ENCODE assay signal across 12 mouse cellular contexts in genomic region chr17:62720740-62721450, GRCm38 (mm10).
DNase-seq lines count a peak whose midpoint lies in the region; ATAC-seq and TF ChIP-seq lines count a peak whose summit lies in the region.
"Had no signal": no experiment of that assay in that cellular context is flagged by ENCODE, and none has a peak within 500 bp of the region (broad histone marks: within the 10 kb centered on the region; RNA-seq: fewer than 3 reads in every experiment).

No protein-coding gene starts in this region.

- no peak overlapping the region for H3K27ac ChIP-seq in liver, embryonic 13.5 days
- no peak overlapping the region for H3K27ac ChIP-seq in liver, embryonic 11.5 days (ENCODE audit: low read depth, low read length)
- H3K27ac ChIP-seq in hindbrain, postnatal 0 days = no peak overlapping the region
- no peak overlapping the region for H3K27ac ChIP-seq in liver, postnatal 0 days (ENCODE audit: low read depth)
- H3K27ac ChIP-seq: liver, embryonic 12.5 days; midbrain, embryonic 12.5 days had no signal

- peak; percentile 16 to 51 for DNase-seq in frontal cortex, postnatal 36 days (ENCODE audit: low spot score in 2 of 2)
- no peak for DNase-seq in frontal cortex, postnatal 14 days (ENCODE audit: low spot score in 2 of 2)
- no peak for DNase-seq in liver, embryonic 13.5 days
- no peak for DNase-seq in liver, embryonic 11.5 days (ENCODE audit: low spot score)
- no peak for DNase-seq in hindbrain, postnatal 0 days (ENCODE audit: low spot score)
- peak; percentile 22 to 54 for DNase-seq in right cerebral cortex, postnatal 36 days (ENCODE audit: low spot score in 2 of 2)
- no peak for DNase-seq in liver, postnatal 0 days
- DNase-seq: kidney, adult 8-10 months had no signal

- H3K4me1 ChIP-seq in liver, embryonic 13.5 days (replicated peaks) = no peaks in the 10 kb centered on the region
- no peaks in the 10 kb centered on the region for H3K4me1 ChIP-seq in liver, embryonic 11.5 days (replicated peaks; ENCODE audit: control insufficient read depth, insufficient read depth, low read length)
- H3K4me1 ChIP-seq in hindbrain, postnatal 0 days (ENCODE audit: insufficient read depth, low read length) = no peaks in the 10 kb centered on the region
- H3K4me1 ChIP-seq in liver, postnatal 0 days (ENCODE audit: insufficient read depth) = no peaks in the 10 kb centered on the region
- H3K4me1 ChIP-seq: liver, embryonic 12.5 days had no signal

- H3K9ac ChIP-seq in liver, embryonic 13.5 days = no peak overlapping the region
- H3K9ac ChIP-seq in liver, embryonic 11.5 days (ENCODE audit: low read depth, low read length) = no peak overlapping the region
- H3K9ac ChIP-seq in hindbrain, postnatal 0 days (replicated peaks; ENCODE audit: low read length) = no peak overlapping the region
- no peak overlapping the region for H3K9ac ChIP-seq in liver, postnatal 0 days (replicated peaks)
- H3K9ac ChIP-seq: liver, embryonic 12.5 days; midbrain, embryonic 12.5 days had no signal

- no peak for TF ChIP-seq EP300 in liver, postnatal 0 days (IDR thresholded peaks at IDR 0.05; ENCODE audit: low read depth)

- H3K4me2 ChIP-seq in liver, embryonic 13.5 days = no peak overlapping the region
- H3K4me2 ChIP-seq in liver, embryonic 11.5 days = no peak overlapping the region
- no peak overlapping the region; the same call in 1 of the 2 replicates for H3K4me2 ChIP-seq in hindbrain, postnatal 0 days (ENCODE audit: low read depth, low read length)
- no peak overlapping the region for H3K4me2 ChIP-seq in liver, postnatal 0 days (ENCODE audit: low read depth, low read length)
- H3K4me2 ChIP-seq: liver, embryonic 12.5 days; midbrain, embryonic 12.5 days had no signal

- H3K36me3 ChIP-seq in liver, embryonic 13.5 days = no peaks in the 10 kb centered on the region
- H3K36me3 ChIP-seq in liver, embryonic 11.5 days (ENCODE audit: control insufficient read depth, insufficient read depth, low read length) = no peaks in the 10 kb centered on the region
- no peaks in the 10 kb centered on the region for H3K36me3 ChIP-seq in hindbrain, postnatal 0 days (ENCODE audit: insufficient read depth, low read length)
- no peaks in the 10 kb centered on the region for H3K36me3 ChIP-seq in liver, postnatal 0 days (replicated peaks; ENCODE audit: insufficient read depth, low read length)
- H3K36me3 ChIP-seq: liver, embryonic 12.5 days; midbrain, embryonic 12.5 days had no signal

- 0 out of 2 replicates have a peak, but pooled peaks have one; percentile 12 for ATAC-seq in liver, embryonic 13.5 days (ENCODE audit: low read depth)
- no peak for ATAC-seq in liver, embryonic 11.5 days (replicated peaks; ENCODE audit: low FRiP score)
- ATAC-seq in hindbrain, postnatal 0 days = 0 out of 2 replicates have a peak, but pooled peaks have one; percentile 22
- ATAC-seq in liver, postnatal 0 days = no peak
- ATAC-seq in megakaryocyte-erythroid progenitor cell, adult 5-6 weeks (replicated peaks; ENCODE audit: low FRiP score, low TSS enrichment, poor library complexity, severe bottlenecking) = no peak
- ATAC-seq: liver, embryonic 12.5 days; Patski had no signal

- no peaks in the 10 kb centered on the region for H3K9me3 ChIP-seq in liver, embryonic 13.5 days (replicated peaks)
- H3K9me3 ChIP-seq in liver, embryonic 11.5 days (ENCODE audit: control insufficient read depth, low read length) = no peaks in the 10 kb centered on the region
- no peaks in the 10 kb centered on the region for H3K9me3 ChIP-seq in hindbrain, postnatal 0 days (ENCODE audit: low read length)
- H3K9me3 ChIP-seq in liver, postnatal 0 days (ENCODE audit: low read length) = no peaks in the 10 kb centered on the region
- H3K9me3 ChIP-seq: liver, embryonic 12.5 days; midbrain, embryonic 12.5 days had no signal

- H3K27me3 ChIP-seq in liver, embryonic 13.5 days = no peaks in the 10 kb centered on the region
- no peaks in the 10 kb centered on the region for H3K27me3 ChIP-seq in liver, embryonic 11.5 days (replicated peaks; ENCODE audit: control insufficient read depth, insufficient read depth, low read length)
- H3K27me3 ChIP-seq in hindbrain, postnatal 0 days (ENCODE audit: insufficient read depth, low read length) = no peaks in the 10 kb centered on the region
- H3K27me3 ChIP-seq in liver, postnatal 0 days (ENCODE audit: insufficient read depth, low read length) = no peaks in the 10 kb centered on the region
- H3K27me3 ChIP-seq: liver, embryonic 12.5 days; midbrain, embryonic 12.5 days; Patski had no signal

- TF ChIP-seq CTCF in hindbrain, postnatal 0 days (IDR thresholded peaks at IDR 0.05; ENCODE audit: low read depth) = no peak
- TF ChIP-seq CTCF in liver, postnatal 0 days (IDR thresholded peaks at IDR 0.05; ENCODE audit: low read depth) = no peak

- 69% methylated on average over 20 of the region's 20 CpGs for WGBS in liver, embryonic 13.5 days (ENCODE audit: insufficient replicate concordance)
- 70% methylated on average over 20 of the region's 20 CpGs for WGBS in liver, embryonic 11.5 days
- WGBS in hindbrain, postnatal 0 days = 70% methylated on average over 20 of the region's 20 CpGs
- 71% methylated on average over 20 of the region's 20 CpGs for WGBS in liver, postnatal 0 days (ENCODE audit: insufficient replicate concordance)

- no peak overlapping the region for H3K4me3 ChIP-seq in liver, embryonic 13.5 days (replicated peaks)
- H3K4me3 ChIP-seq in liver, embryonic 11.5 days (ENCODE audit: low read depth, low read length) = no peak overlapping the region
- H3K4me3 ChIP-seq in hindbrain, postnatal 0 days (ENCODE audit: low read length) = no peak overlapping the region
- no peak overlapping the region for H3K4me3 ChIP-seq in liver, postnatal 0 days (ENCODE audit: low read depth, low read length)
- H3K4me3 ChIP-seq: liver, embryonic 12.5 days; midbrain, embryonic 12.5 days had no signal

Comparison
In these comparisons a context has a peak if more than half of its experiments do, and no peak if none do; other contexts are left out.
1. DNase-seq: peak in frontal cortex, postnatal 36 days (2 of 2) and right cerebral cortex, postnatal 36 days (2 of 2); none in frontal cortex, postnatal 14 days (0 of 2), liver, embryonic 13.5 days (single experiment), liver, embryonic 11.5 days (single experiment), hindbrain, postnatal 0 days (single experiment) and liver, postnatal 0 days (single experiment).
2. ATAC-seq: peak in liver, embryonic 13.5 days (single experiment) and hindbrain, postnatal 0 days (single experiment); none in liver, embryonic 11.5 days (single experiment), liver, postnatal 0 days (single experiment) and megakaryocyte-erythroid progenitor cell, adult 5-6 weeks (single experiment).